Mouse (Mus musculus) lung, postnatal 14 days (tissue): ENCODE measurements at regions not wholly inside any gene's neighbourhood (a gene's known extent, or its start where the extent isn't known, plus 50 kb on each side); places are given as distances from the start of the nearest gene placed in this dataset.

Experiments used
- DNase-seq: peaks from one replicate; pipeline ENCODE4 v3.0.0; 2021

GRCm38 (mm10) chr15:63527318-63527717 is 317.7 kb downstream of the Gsdmc2 start:
- DNase-seq: no peak

DNA sequence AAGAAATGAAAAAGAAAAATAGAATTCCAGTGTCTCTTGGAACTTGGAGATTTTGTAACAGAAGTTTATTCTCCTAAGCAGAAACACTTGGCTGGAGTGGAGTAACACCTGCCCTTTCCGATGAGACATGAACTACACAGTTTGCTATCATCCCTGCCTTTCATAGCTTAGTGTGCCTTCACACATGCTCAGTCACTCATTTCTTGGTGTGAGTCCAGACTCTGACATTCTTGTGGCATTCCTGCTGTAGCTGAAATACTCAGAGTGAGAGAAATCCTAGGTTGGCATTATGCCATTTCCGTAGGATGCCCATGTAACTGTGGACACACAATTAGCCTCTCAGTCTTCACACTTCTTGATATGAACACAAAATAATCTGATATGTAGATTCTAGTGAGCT is 318.2 kb downstream of the Gsdmc2 start:
- no peak for DNase-seq

GRCm38 (mm10) chr15:63517301-63517700 is 327.7 kb downstream of the Gsdmc2 start:
- DNase-seq: no peak

- DNase-seq: no peak
Observed at GRCm38 (mm10) chr15:63500453-63500852, 344.5 kb downstream of the Gsdmc2 start.

- no peak for DNase-seq
Observed at GRCm38 (mm10) chr15:63498483-63498882, 346.5 kb downstream of the Gsdmc2 start.

DNA sequence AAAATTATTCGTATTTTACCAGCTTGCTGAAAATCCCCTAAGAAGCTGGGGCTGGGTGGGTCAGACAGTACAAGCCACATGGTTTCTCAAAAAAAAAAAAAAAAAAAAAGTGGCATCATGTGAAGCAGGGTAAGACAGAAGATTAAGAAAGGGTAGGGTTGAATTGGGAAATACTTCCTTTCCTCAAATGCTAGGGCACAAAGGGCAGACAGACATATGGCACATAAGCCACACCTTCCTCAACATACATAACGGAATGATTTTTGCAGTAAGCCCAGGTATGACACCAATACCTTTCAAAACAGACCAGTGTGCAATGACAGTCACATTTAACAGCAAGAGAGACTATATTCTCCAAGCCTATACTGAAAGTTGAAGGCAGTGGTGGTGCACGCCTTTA is 347.8 kb downstream of the Gsdmc2 start:
- DNase-seq: no peak

- no peak for DNase-seq
Observed at GRCm38 (mm10) chr15:63484910-63485309, 360.1 kb downstream of the Gsdmc2 start.

- DNase-seq: no peak
Observed at GRCm38 (mm10) chr15:63484217-63484887, 360.6 kb downstream of the Gsdmc2 start.

DNA sequence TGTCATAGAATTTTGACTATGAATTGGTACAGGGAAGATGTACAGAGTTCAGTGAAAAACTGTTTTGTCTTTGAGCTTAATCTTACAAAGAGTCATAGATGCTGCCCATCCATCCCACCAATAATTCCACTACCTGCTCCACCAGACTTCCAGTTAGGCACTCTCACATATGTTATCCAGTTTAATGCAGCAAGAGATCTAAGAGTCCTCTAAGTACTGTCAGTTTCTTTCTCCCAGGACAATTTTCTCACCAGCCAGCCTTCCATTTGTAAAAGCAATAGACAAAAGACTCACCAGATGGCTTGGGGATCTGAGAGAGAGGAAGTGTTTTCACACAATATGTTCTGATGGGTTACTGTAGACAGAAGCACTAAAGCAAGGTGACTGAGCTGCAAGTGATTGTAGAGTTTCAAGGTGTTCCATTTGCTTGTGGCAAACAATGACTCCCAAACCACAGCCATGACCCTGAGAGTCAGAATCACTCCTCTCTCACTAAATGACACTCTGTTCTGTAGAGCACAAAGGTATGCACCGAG is 365.6 kb downstream of the Gsdmc2 start:
- DNase-seq: no peak

GRCm38 (mm10) chr15:63466916-63467315 is 378.1 kb downstream of the Gsdmc2 start:
- DNase-seq: no peak

- DNase-seq: no peak
Observed at GRCm38 (mm10) chr15:63452529-63452928, 392.4 kb downstream of the Gsdmc2 start.

GRCm38 (mm10) chr15:63446288-63446687 is 398.7 kb downstream of the Gsdmc2 start:
- DNase-seq: no peak

DNA sequence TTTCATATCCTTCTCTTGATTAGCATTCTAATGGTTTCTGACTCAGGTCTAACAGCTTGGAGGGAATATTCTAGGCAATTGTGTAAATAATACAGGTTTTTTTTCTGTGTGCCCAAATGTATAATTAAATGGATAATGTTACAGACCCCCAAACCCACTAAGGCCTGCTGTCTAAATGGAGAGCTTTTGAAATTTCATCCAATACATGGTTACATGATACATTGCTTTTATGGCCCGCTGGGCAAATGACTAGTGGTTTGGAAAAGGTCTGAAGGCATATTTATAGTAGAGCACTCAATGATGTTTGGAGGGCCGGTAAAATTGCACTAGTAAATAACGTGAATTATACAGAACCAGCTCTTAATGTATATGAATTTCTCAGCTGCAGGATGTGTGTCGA is 400.0 kb downstream of the Gsdmc2 start:
- DNase-seq: no peak

GRCm38 (mm10) chr15:63442146-63442780 is 402.7 kb downstream of the Gsdmc2 start:
- DNase-seq: no peak

GRCm38 (mm10) chr15:63412649-63413048 is 432.3 kb downstream of the Gsdmc2 start:
- no peak for DNase-seq

GRCm38 (mm10) chr15:63411771-63412118 is 433.2 kb downstream of the Gsdmc2 start:
- DNase-seq: no peak

- no peak for DNase-seq
Observed at GRCm38 (mm10) chr15:63410994-63411770, 433.8 kb downstream of the Gsdmc2 start.

- no peak for DNase-seq
Observed at GRCm38 (mm10) chr15:63400445-63400844, 444.5 kb downstream of the Gsdmc2 start.

- DNase-seq: no peak
Observed at GRCm38 (mm10) chr15:63400011-63400410, 445.0 kb downstream of the Gsdmc2 start.

DNA sequence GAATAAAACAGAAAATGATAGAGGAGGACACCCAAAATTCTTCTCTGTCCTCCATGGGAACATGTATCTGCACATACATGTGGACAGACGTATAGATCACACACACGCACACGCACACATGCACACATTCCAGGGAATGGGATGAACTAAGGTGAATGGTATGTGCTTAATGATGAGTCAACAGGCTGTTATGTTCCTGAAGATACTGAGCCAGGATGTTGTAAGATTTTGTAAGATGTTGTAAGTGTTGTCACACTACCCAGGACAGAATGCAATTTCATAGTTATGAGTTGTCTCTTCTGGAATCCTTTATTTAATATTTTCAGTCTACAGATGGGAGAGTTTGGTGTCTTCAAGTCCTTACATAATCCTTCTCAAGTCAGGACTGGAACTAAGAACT is 447.5 kb downstream of the Gsdmc2 start:
- DNase-seq: no peak

- no peak for DNase-seq
Observed at GRCm38 (mm10) chr15:63377258-63377657, 467.7 kb downstream of the Gsdmc2 start.

GRCm38 (mm10) chr15:63371328-63372023 is 473.5 kb downstream of the Gsdmc2 start:
- DNase-seq: no peak

GRCm38 (mm10) chr15:63364473-63364872 is 480.5 kb downstream of the Gsdmc2 start:
- peak; percentile 24 for DNase-seq
